Mouse (Mus musculus) CH12.LX (cell line): ENCODE results near the gene Gm28053. TPM values are rescaled to one million over a fixed set of nuclear protein-coding genes. Genes with fewer than 3 reads are reported as not detected.

Source experiments
- DNase-seq: peaks from one replicate; pipeline ENCODE4 v3.0.0-alpha.2; 2013; ENCODE audit errors: extremely low read depth
- H3K27ac ChIP-seq: 2 replicates; pipeline ENCODE4 v1.5.1; 2012; ENCODE audit warnings: low read depth, mild to moderate bottlenecking, control low read depth, moderate library complexity; ENCODE audit not compliant: insufficient read depth
- H3K27me3 ChIP-seq: replicated peaks from 2 replicates; pipeline ENCODE3; 2012; ENCODE audit warnings: inconsistent platforms
- H3K36me3 ChIP-seq, 2 experiments: replicated peaks in 1 of 2; 2 replicates each; pipeline versions ENCODE3 to v1.6.1; 2012; ENCODE audit warnings: inconsistent platforms in 1 of 2, low read length in 1 of 2, mild to moderate bottlenecking in 1 of 2, mixed read lengths in 1 of 2, moderate library complexity in 1 of 2; ENCODE audit not compliant: control insufficient read depth in 1 of 2, insufficient read depth in 1 of 2
- H3K4me1 ChIP-seq, 2 experiments: 2 replicates each; pipeline ENCODE4 v1.6.1; 2012; ENCODE audit warnings: inconsistent platforms in 1 of 2, moderate library complexity in 1 of 2; ENCODE audit not compliant: insufficient read depth in 2 of 2, control insufficient read depth in 1 of 2
- H3K4me2 ChIP-seq: 2 replicates; pipeline ENCODE4 v1.6.1; 2012; ENCODE audit warnings: low read depth, mild to moderate bottlenecking, control low read depth; ENCODE audit not compliant: poor library complexity, insufficient read depth, severe bottlenecking
- H3K4me3 ChIP-seq, 3 experiments: fragments of 150-350 bp in 1 of 3; sonication (generic) in 1 of 3; replicated peaks in 1 of 3; 2 replicates each; pipeline versions ENCODE3 to v1.5.1; 2011 to 2012; ENCODE audit warnings: low read depth in 2 of 3, low read length in 2 of 3, mild to moderate bottlenecking in 2 of 3, moderate library complexity in 2 of 3, control low read depth in 1 of 3, improper control_type of control experiment in 1 of 3, inconsistent platforms in 1 of 3, mixed read lengths in 1 of 3; ENCODE audit not compliant: poor library complexity in 1 of 3
- H3K79me2 ChIP-seq: replicated peaks from 2 replicates; pipeline ENCODE4 v1.6.1; 2012; ENCODE audit warnings: mild to moderate bottlenecking, moderate library complexity; ENCODE audit not compliant: control insufficient read depth, poor library complexity, insufficient read depth, severe bottlenecking; ENCODE audit errors: extremely low read depth
- H3K9ac ChIP-seq: 2 replicates; pipeline ENCODE4 v1.6.1; 2012; ENCODE audit warnings: low read depth, mild to moderate bottlenecking, control low read depth, moderate library complexity; ENCODE audit not compliant: insufficient read depth
- H3K9me3 ChIP-seq: replicated peaks from 2 replicates; pipeline ENCODE3; 2012; ENCODE audit warnings: low read length, inconsistent platforms, mixed read lengths
- BHLHE40 ChIP-seq: IDR thresholded peaks from 2 replicates; pipeline ENCODE4 v1.6.1; 2011; ENCODE audit warnings: mild to moderate bottlenecking, low read depth, low read length, improper control_type of control experiment
- CHD2 ChIP-seq: IDR thresholded peaks from 2 replicates; pipeline ENCODE4 v1.6.1; 2011; ENCODE audit warnings: low read length, improper control_type of control experiment
- CTCF ChIP-seq, 2 experiments: IDR thresholded peaks in 1 of 2; conservative IDR thresholded peaks in 1 of 2; 2 replicates each; pipeline ENCODE4 v1.5.1; 2011 to 2012; ENCODE audit warnings: low read depth in 2 of 2, low read length in 2 of 2, improper control_type of control experiment in 1 of 2, inconsistent platforms in 1 of 2, mild to moderate bottlenecking in 1 of 2, moderate library complexity in 1 of 2
- E2F4 ChIP-seq: IDR thresholded peaks from 2 replicates; pipeline ENCODE4 v1.6.1; 2011; ENCODE audit warnings: low read depth, low read length, improper control_type of control experiment; ENCODE audit not compliant: insufficient replicate concordance
- EP300 ChIP-seq: IDR thresholded peaks from 2 replicates; pipeline ENCODE4 v1.6.1; 2011; ENCODE audit warnings: low read length, improper control_type of control experiment
- ETS1 ChIP-seq: conservative IDR thresholded peaks from 2 replicates; pipeline ENCODE4 v1.6.1; 2012; ENCODE audit warnings: low read depth, mild to moderate bottlenecking, inconsistent platforms, low read length, improper control_type of control experiment, moderate library complexity
- GABPA ChIP-seq: IDR thresholded peaks from 2 replicates; pipeline ENCODE4 v1.6.1; 2012; ENCODE audit warnings: low read depth, low read length, improper control_type of control experiment, inconsistent platforms; ENCODE audit not compliant: insufficient replicate concordance
- HCFC1 ChIP-seq: IDR thresholded peaks from 2 replicates; pipeline ENCODE4 v1.6.1; 2012; ENCODE audit warnings: low read depth, mild to moderate bottlenecking, inconsistent platforms, low read length, improper control_type of control experiment
- JUND ChIP-seq: conservative IDR thresholded peaks from 2 replicates; pipeline ENCODE4 v1.6.1; 2011; ENCODE audit warnings: low read depth, low read length, improper control_type of control experiment
- KAT2A ChIP-seq: IDR thresholded peaks from 2 replicates; pipeline ENCODE4 v1.6.1; 2012; ENCODE audit warnings: low read length, improper control_type of control experiment, inconsistent platforms; ENCODE audit not compliant: insufficient replicate concordance
- MAFK ChIP-seq: IDR thresholded peaks from 2 replicates; pipeline ENCODE4 v1.6.1; 2011; ENCODE audit warnings: low read length, improper control_type of control experiment; ENCODE audit not compliant: insufficient replicate concordance
- MAX ChIP-seq: IDR thresholded peaks from 2 replicates; pipeline ENCODE4 v1.6.1; 2011; ENCODE audit warnings: low read length, improper control_type of control experiment
- MAZ ChIP-seq: IDR thresholded peaks from 2 replicates; pipeline ENCODE4 v1.6.1; 2012; ENCODE audit warnings: low read depth, mild to moderate bottlenecking, inconsistent platforms, low read length, improper control_type of control experiment, moderate library complexity
- MEF2A ChIP-seq: IDR thresholded peaks from 2 replicates; pipeline ENCODE4 v1.6.1; 2014; ENCODE audit warnings: low read depth, mild to moderate bottlenecking, inconsistent platforms, low read length, improper control_type of control experiment, borderline replicate concordance
- MXI1 ChIP-seq: IDR thresholded peaks from 2 replicates; pipeline ENCODE4 v1.6.1; 2011; ENCODE audit warnings: mild to moderate bottlenecking, low read depth, low read length, improper control_type of control experiment
- MYC ChIP-seq: IDR thresholded peaks from 2 replicates; pipeline ENCODE4 v1.6.1; 2011; ENCODE audit warnings: low read depth, mild to moderate bottlenecking, improper control_type of control experiment, low read length
- NELFE ChIP-seq: IDR thresholded peaks from 2 replicates; pipeline ENCODE4 v1.6.1; 2011; ENCODE audit warnings: low read depth, low read length, improper control_type of control experiment
- PAX5 ChIP-seq: IDR thresholded peaks from 2 replicates; pipeline ENCODE4 v1.6.1; 2012; ENCODE audit warnings: low read length, inconsistent platforms, mixed read lengths
- POLR2A ChIP-seq: IDR thresholded peaks from 2 replicates; pipeline ENCODE4 v1.6.1; 2011; ENCODE audit warnings: low read depth, mild to moderate bottlenecking, improper control_type of control experiment, low read length
- POLR2AphosphoS2 ChIP-seq: IDR thresholded peaks from 2 replicates; pipeline ENCODE4 v1.6.1; 2011; ENCODE audit warnings: low read depth, low read length, improper control_type of control experiment
- RAD21 ChIP-seq: IDR thresholded peaks from 2 replicates; pipeline ENCODE4 v1.6.1; 2011; ENCODE audit warnings: low read depth, mild to moderate bottlenecking, low read length, improper control_type of control experiment, moderate library complexity
- RCOR1 ChIP-seq: conservative IDR thresholded peaks from 2 replicates; pipeline ENCODE4 v1.6.1; 2012; ENCODE audit warnings: low read depth, mild to moderate bottlenecking, inconsistent platforms, low read length, improper control_type of control experiment
- SIN3A ChIP-seq: IDR thresholded peaks from 2 replicates; pipeline ENCODE4 v1.6.1; 2012; ENCODE audit warnings: low read length, improper control_type of control experiment, inconsistent platforms
- SMC3 ChIP-seq: IDR thresholded peaks from 2 replicates; pipeline ENCODE4 v1.6.1; 2011; ENCODE audit warnings: low read depth, low read length, improper control_type of control experiment
- TBP ChIP-seq: conservative IDR thresholded peaks from 2 replicates; pipeline ENCODE4 v1.6.1; 2011; ENCODE audit warnings: low read depth, low read length, improper control_type of control experiment
- UBTF ChIP-seq: IDR thresholded peaks from 2 replicates; pipeline ENCODE4 v1.6.1; 2012; ENCODE audit warnings: low read depth, mild to moderate bottlenecking, inconsistent platforms, low read length, improper control_type of control experiment, moderate library complexity
- USF1 ChIP-seq: IDR thresholded peaks from 2 replicates; pipeline ENCODE4 v1.6.1; 2014; ENCODE audit warnings: low read depth, mild to moderate bottlenecking, inconsistent platforms, low read length, improper control_type of control experiment
- USF2 ChIP-seq: conservative IDR thresholded peaks from 2 replicates; pipeline ENCODE4 v1.6.1; 2011; ENCODE audit warnings: low read depth, low read length, improper control_type of control experiment
- ZC3H11A ChIP-seq: IDR thresholded peaks from 2 replicates; pipeline ENCODE4 v1.6.1; 2012; ENCODE audit warnings: low read depth, mild to moderate bottlenecking, inconsistent platforms, low read length, improper control_type of control experiment
- ZNF384 ChIP-seq: IDR thresholded peaks from 2 replicates; pipeline ENCODE4 v1.6.1; 2012; ENCODE audit warnings: low read depth, low read length, improper control_type of control experiment, inconsistent platforms
- dilution Hi-C: fragments of 300-500 bp; cut with MboI; formaldehyde crosslinking; loops from 2 replicates; pipeline ENCODE4 v1.14.3; 2020; ENCODE audit warnings: low sequenced_read_pairs; ENCODE audit not compliant: extremely low pct_unique_long_range_greater_than_20kb, extremely low pct_ligation_motif_present
- in situ Hi-C: fragments of 300-500 bp; cut with MboI; formaldehyde crosslinking; loops from 3 replicates; pipeline ENCODE4 v1.14.3; 2019; ENCODE audit warnings: low sequenced_read_pairs, low pct_ligation_motif_present, low pct_unique_long_range_greater_than_20kb, mixed read lengths
- polyA plus RNA-seq: library from polyadenylated mRNA; unstranded; fragments of >175 nt; gene quantifications from 2 replicates; pipeline ENCODE4 v1.2.1, GENCODE M21; 2012; ENCODE audit warnings: low read depth; ENCODE audit not compliant: insufficient read length
- total RNA-seq, 2 experiments: library from RNA; depleted of rRNA; stranded (reverse); fragments of 300-350 nt in 1 of 2; fragments of >200 nt in 1 of 2; gene quantifications; 2 replicates each; pipeline ENCODE4 v1.2.3; 2012 to 2014

The Gm28053 gene
- total and polyA plus RNA-seq, 3 experiments = 8.0 to 22.7 (median 10.0) TPM

DNA sequence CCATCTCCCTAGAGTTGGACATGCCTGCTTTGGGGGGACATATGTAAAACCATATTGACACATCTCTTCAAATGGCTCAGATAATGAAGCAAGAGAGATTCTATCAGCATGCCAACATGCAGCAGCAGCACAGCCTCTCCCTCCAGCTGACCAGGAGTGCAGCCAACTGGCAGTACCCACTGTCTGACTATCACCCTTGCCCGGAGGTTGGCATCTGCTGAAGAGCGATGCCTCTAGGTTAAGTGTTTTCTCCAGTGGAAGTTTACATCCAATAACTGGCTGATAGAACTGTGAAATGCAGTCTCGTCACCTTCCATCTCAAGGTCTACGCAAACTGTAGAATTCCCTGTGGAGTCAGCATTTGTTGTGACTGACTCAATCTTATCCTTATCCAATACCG is 19.3 kb downstream of the Gm28053 start:
- Histone ChIP-seq H3K79me2 (peaks cover 50% of the 10 kb centered on the region), H3K4me3 (peak overlapping the region in 2 of 3 experiments; percentile 17 to 66), H3K36me3 (peaks cover 14 to 25% of the 10 kb centered on the region in 2 experiments), H3K9ac (peak overlapping the region; percentile 72), H3K9me3 (peaks cover 7% of the 10 kb centered on the region), H3K27ac (peak overlapping the region; percentile 40), H3K4me2 (peak overlapping the region; percentile 53), H3K27me3 (no peaks in the 10 kb centered on the region), H3K4me1 (peaks cover 17 to 61% of the 10 kb centered on the region in 2 experiments)
- TF ChIP-seq JUND = no peak
- TF ChIP-seq ZNF384 = no peak
- TF ChIP-seq CHD2 = no peak
- no peak for TF ChIP-seq MEF2A
- TF ChIP-seq POLR2AphosphoS2 = no peak
- no peak for TF ChIP-seq MAX
- no peak for TF ChIP-seq ZC3H11A
- TF ChIP-seq RAD21 = no peak
- no peak for TF ChIP-seq USF2
- TF ChIP-seq PAX5 = no peak
- no peak for DNase-seq
- dilution Hi-C loops = no loop called here
- in situ Hi-C loops = loop anchor here (5.0 kb wide), 1 partner anchor 35 kb away; no protein-coding TSS in a partner anchor

DNA sequence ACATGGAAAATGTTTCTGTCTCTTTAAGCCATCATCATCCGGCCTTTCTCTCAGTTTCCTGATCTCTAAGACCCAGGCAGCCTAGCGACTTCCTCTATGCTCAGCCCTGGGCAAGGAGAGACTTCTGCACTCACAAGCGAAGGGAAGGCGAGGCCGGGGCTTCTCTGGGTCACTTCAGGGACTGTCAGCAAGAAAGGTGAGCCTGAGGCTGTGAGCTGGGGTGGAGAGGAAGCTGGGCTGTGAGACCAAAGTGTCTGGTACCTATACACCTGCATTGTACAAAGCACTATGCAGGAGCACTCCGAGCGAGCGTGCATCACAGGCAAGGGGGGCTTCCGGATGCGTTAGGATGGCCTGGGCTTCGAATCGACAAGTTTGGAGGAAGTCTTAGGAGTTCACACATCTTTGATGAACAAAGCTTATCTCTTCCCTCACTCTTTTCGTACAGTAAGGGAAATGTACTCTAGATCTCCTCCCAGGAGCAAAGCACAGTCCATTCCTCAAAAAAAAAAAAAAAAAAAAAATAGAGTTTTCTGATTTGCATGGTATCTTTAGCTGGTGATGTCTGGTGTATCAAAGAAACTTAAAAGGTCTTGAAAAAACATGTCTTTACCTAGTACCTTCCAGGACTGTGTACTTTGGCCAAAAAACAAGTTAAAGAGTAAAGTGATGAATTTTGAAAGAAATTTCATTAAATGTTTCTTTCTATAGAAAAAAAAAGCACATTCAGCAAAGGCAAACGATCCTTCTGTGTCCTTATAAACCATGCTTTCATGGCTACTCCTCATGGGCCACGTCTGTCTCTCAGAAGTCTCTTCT is 20.8 kb downstream of the Gm28053 start, which contains the start of gene Gimap1:
Gene Gimap1, plus strand, starts transcription at position 94 of the 819 bp plus-strand sequence.
- Histone ChIP-seq H3K9me3 (peaks cover 11% of the 10 kb centered on the region), H3K4me2 (peak within 1 kb of the TSS; percentile 89), H3K36me3 (peaks cover 24 to 34% of the 10 kb centered on the region in 2 experiments), H3K4me3 (peak within 1 kb of the TSS; percentile 66 to 91 (median 72)), H3K4me1 (peaks cover 16 to 61% of the 10 kb centered on the region in 2 experiments), H3K27ac (peak within 1 kb of the TSS; percentile 93), H3K9ac (peak within 1 kb of the TSS; percentile 82), H3K27me3 (no peaks in the 10 kb centered on the region), H3K79me2 (peaks cover 62% of the 10 kb centered on the region)
- dilution Hi-C loops (no loop called here), in situ Hi-C loops (loop anchor here (5.0 kb wide), 1 partner anchor 37 kb away; no protein-coding TSS in a partner anchor)
- DNase-seq = peak; percentile 81
- TF ChIP-seq JUND (0 out of 2 replicates have a peak, but pooled peaks have one; percentile 8), MAX (peak; percentile 58), UBTF (no peak), USF1 (no peak), MAZ (no peak; the same call in 1 of the 2 replicates), KAT2A (peak; percentile 42; the same call in 1 of the 2 replicates), MXI1 (peak; percentile 47; the same call in 1 of the 2 replicates), RAD21 (no peak; the same call in 1 of the 2 replicates), POLR2AphosphoS2 (0 out of 2 replicates have a peak, but pooled peaks have one; percentile 55), TBP (peak; percentile 87; the same call in 1 of the 2 replicates), RCOR1 (no peak), CHD2 (no peak), MEF2A (no peak), GABPA (no peak), NELFE (peak; percentile 78), E2F4 (no peak), ZC3H11A (no peak), ETS1 (0 out of 2 replicates have a peak, but pooled peaks have one; percentile 25), SMC3 (no peak), MAFK (0 out of 2 replicates have a peak, but pooled peaks have one; percentile 41), HCFC1 (peak; percentile 76), EP300 (peak; percentile 51), BHLHE40 (peak; percentile 20; the same call in 1 of the 2 replicates), SIN3A (peak; percentile 79), POLR2A (peak; percentile 85), MYC (peak; percentile 65), CTCF (conservative IDR thresholded peaks at IDR 0.05 in 1 of 2, IDR thresholded peaks at IDR 0.05 in 1 of 2; ENCODE audit: low read depth in 2 of 2, low read length in 2 of 2) (no peak)
